Mouse (Mus musculus): ENCODE results near the gene Smagp.

Gene Smagp

DNA sequence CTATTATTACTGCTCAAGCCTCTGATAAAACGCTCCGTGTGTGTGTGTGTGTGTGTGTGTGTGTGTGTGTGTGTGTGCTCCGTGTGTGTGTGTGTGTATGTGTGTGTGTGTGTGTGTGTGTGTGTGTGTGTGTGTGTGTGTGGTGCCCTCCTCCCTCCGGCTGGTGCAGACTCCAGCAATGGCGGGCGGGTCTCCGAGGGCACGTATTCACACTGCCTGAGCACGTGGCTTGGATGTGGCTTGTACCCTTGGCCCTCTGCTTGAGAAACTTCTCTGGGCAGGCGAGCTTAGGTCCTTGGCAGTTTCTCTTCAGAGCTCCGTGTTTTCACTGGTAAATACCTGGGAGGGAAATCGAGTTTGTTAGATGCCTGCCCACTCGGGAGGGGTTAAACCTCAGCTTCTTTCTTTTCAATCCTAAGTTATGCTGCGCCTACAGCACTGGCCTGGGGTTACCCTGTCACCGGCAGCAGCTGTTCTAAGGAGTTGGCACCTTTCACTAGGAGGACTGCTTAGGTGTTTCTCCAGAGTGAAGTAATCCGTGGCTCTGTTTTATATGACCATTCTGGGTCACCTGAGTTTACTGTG is 4.6 kb upstream of the Smagp start:
- no peak for TF ChIP-seq GATA4 (IDR thresholded peaks at IDR 0.05; ENCODE audit: insufficient replicate concordance, low read length)

DNA sequence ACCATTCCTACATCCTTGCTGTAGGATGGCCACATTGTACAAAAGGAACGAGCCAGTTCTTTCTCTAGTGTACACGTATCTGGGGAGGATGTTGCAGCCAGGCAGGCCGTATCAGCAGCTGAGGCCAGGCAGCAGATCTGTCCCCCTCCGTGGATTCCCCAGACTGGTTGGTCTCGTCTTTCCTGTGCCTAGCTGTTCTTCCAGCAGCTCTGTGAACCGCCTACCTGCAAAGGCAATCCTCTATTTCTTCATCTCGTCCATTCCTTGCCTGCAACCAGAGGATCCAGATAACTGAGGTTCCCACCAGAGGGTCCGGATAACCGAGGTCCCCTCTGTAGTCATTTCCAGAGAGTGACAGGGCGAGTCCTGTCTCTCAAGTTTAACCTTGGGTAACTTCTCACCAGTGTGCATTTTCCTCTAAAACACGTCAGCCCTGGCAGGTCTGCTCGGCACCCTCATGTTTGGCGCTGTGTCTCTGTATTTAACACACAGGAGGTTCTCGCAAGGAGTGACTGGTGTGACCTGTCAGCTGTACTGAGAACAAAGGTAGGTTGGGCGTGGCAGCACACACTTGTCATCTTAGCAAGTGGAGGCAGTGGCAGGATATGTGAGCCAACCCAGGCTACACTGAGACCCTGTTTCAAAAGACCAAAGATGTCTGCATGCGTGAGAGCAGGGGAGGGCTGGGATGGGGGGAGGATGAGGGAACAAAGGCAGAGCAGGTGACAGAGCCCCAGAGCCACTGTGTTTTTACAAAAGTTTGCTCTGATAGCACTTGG is 3.4 kb upstream of the Smagp start:
- no peak for TF ChIP-seq GATA4 (IDR thresholded peaks at IDR 0.05; ENCODE audit: insufficient replicate concordance, low read length)

DNA sequence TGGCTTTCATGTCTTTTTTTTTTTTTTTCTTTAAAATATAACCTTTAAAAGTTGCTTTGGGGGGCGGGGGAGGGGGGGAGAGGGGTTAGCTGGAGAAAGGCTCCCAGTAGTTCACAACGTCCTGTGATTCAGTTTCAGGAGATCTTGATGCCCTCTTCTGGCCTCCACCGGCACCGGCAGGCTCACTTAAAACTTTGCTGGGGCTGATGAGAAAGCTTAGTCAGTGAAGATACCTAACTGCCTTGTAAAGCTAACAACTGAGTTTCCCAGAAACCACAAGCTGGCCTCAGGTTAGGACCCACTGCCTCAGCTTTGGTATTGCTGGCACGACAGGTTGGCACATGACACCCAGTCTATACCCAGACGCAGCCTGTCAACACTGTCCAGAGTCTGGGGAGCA is 921 bp upstream of the Smagp start:
- no peak for TF ChIP-seq GATA4 (IDR thresholded peaks at IDR 0.05; ENCODE audit: insufficient replicate concordance, low read length)

DNA sequence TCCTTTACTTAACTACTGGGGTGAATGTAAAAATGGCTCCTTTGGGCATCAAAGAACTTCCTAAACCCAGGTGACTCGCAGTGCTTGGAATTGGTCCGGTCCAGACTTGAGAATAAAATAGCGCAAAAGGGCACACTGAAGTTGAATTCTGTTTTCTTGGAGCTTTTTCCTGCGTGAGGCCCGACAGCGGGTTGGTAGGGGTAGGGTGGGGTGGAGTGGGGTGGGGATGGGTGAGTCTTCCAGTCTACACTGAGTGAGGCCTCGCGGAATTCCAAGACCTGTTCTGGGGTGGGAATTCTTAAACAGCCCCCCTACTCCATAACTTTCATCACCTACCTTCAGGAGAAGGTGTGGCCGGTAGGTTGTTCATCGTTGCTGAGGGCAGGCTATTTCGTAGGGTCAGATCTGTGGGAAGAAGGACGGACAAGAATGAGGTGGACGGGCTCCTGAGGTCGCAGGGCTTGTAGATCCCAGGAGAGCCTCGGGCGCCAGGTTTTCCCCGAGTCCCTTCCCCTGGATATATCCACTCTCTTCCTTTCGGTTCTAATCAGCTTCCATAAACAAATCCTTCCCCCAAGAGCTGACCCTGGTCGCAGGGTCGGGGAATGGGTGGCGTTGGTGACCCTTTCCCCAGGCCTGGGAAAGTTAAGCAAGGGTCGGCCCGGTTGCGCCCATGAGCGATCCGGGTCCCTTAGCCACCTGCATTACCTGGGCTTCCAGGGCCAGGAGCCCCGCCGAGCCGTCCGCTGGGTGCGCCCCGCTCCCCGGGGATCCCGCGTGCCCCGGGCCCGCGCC is 692 bp downstream of the Smagp start:
- TF ChIP-seq GATA4 (IDR thresholded peaks at IDR 0.05; ENCODE audit: insufficient replicate concordance, low read length): no peak

DNA sequence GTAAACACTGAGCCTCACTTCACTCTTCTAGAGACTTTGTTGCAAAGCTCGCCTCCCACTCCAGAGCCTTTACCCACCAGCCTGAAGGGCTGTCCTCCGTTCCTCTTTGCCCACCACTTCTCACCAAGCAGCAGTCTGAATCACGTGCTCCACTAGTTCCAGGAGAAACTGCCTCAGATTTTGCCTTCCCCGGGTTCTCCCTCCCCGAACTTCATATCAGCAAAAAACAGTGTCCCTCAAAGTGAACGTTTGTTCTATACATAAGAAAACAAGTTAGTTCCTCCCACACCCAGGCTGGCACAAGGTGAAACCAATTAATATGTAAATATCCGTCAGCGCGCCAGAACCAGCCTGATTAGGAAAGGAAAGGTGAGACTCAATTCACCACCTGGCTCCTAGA is 1.5 kb downstream of the Smagp start:
- no peak for TF ChIP-seq GATA4 (IDR thresholded peaks at IDR 0.05; ENCODE audit: insufficient replicate concordance, low read length)

DNA sequence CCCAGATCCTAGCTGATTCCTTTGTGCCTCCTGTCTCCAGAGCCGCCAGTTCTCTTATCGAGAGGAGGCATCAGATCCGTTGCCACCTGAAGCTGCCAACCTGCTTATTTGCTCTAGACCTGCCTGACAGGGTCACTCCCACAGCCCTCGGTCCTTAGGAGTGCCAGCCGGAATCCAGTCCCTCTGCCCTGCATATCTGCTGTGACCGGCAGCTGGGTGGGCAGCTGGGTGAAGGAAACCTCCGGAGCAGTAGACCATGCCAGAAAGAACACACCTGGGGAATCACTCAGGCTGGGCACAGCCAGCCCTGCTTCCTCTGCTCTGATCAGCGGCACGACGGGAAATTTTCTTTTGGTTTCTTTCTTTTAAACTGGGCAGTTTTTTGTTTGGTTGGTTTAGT is 3.4 kb downstream of the Smagp start:
- no peak for TF ChIP-seq GATA4 (IDR thresholded peaks at IDR 0.05; ENCODE audit: insufficient replicate concordance, low read length)

DNA sequence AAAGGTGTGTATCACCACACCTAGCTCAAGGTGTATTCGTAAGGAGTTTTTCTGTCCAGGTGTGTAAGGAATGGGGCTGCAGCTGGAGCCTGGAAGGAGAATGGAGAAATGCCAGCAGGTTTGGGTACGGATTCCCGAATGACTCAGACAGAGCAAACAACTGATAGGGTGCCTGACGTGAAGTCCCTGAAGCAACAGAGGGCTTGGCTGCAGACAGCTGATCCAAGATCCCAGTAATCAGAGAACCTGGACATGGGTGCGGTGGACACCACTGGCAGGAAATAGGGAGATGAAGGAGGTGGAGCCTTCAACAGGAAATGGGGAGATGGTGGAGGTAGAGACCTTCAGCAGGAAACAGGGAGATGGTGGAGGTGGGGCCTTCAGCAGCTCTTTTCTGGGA is 4.4 kb downstream of the Smagp start:
- no peak for TF ChIP-seq GATA4 (IDR thresholded peaks at IDR 0.05; ENCODE audit: insufficient replicate concordance, low read length)

DNA sequence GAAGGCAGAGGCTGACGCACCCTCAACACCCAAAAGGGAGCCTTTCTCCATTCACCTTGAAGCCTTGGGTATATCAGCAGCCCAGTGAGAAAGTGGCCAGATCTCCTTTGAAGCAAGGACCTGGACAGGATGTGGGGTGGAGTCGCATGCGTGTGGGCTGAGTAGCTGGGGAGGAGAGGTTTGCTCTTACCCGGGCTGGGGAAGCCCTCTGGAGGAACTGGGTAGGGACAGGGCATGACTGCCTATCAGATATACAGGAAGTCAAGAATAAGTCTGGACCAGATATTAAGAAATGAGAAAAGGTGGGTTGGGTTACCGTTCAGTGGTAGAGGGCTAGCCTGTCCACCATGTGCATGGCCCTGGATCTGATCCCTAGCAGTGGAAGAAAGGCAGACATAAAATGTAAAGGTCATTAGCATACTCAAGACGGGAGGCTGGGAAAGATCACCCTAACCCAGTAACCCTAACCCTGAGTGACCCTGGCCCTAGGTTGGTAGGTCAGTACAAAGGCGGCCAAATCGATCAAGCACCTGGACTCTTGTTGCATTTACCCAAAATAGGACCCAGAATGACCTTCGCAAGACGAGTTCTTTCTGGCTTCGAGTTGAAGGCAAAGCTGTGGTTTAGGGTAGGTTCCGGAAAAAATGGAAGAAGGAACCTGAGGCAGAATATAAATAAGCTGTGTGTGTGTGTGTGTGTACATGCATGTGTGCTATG is 5.1 kb downstream of the Smagp start:
- TF ChIP-seq GATA4 (IDR thresholded peaks at IDR 0.05; ENCODE audit: insufficient replicate concordance, low read length): no peak

DNA sequence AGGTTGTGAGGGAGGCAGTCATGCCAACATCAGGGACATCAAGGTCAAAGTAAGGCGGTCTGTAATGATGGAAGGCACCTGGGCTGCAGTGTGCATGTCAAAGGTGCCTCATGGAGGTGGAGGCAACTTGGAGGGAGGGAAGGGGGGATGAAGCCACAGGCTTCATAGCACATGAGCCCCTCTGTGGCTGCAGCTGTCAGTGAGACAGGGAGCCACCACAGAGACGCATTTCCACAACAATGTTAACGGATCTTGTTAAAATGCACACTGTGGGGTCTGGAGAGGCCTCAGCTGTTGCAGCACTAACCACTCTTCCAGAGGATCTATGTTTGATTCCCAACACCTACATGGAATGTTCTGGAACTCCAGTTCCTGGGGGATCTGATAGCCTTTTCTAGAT is 6.6 kb downstream of the Smagp start:
- TF ChIP-seq GATA4 (IDR thresholded peaks at IDR 0.05; ENCODE audit: insufficient replicate concordance, low read length): no peak

DNA sequence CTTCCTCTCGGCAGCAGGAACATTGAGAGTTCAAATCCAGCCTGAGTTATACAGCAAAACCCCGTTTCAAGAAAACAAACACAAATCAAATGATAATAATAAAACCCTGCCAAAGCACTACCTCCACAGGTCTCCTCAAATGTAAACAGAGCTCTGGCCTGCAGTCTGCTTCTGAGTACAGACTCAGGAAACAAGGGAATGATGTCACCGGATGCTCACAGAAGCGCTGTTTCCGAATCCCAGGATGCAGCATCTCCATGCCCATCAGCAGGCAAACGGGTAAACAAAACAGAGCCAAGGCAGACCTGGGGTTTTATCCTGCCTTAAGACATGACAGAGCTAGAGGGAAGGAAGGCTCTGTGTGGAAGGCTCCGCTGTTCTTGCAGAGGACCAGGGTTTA is 7.9 kb downstream of the Smagp start:
- TF ChIP-seq GATA4 (IDR thresholded peaks at IDR 0.05; ENCODE audit: insufficient replicate concordance, low read length): no peak

DNA sequence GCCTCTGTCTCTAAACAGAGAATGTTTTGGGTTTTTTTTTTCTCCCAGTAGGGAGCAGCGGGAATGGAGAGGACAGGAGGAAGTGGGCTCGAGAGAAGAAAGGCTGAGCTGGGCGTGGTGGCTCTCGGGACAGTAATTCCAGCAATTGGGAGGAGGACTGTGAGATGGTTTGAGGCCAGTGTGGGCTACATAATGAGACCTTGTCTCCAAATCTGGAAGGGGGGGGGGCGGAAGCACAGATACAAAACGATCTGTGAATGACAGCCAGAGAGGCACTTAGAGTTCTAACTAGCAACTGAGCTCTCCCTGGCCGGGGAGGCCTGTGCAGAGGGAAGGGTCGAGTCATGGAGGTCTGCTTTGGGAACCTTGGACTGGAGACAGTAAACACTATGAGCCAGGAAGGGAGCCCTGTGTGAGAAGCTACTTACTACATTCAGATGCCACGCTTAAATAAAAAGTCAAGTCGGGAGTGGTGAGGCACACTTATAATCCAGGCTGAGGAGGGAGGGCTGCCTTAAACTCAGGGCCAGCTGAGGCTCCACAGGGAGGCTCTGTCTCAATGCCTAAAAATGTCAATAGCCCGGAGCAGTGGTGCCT is 8.9 kb downstream of the Smagp start:
- TF ChIP-seq GATA4 (IDR thresholded peaks at IDR 0.05; ENCODE audit: insufficient replicate concordance, low read length): no peak

DNA sequence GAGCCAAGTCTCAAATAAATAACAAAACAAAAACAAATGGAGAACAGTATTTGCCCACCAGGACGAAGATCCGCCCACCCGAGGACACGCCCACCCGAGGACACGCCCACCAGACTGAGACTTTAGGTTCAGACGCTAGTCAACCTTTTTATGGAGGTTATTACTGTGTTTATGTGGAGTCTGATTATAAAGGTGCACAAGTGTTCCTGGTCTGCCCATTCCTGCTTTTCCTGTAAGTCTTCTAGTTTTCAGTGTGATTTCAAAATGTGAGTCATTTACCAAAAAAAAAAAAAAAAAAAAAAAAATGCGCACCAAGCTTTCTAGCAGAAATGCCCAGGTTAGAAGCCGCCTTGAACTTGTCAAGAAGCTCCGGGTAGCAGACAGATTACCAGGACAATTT is 9.5 kb downstream of the Smagp start:
- no peak for TF ChIP-seq GATA4 (IDR thresholded peaks at IDR 0.05; ENCODE audit: insufficient replicate concordance, low read length)

DNA sequence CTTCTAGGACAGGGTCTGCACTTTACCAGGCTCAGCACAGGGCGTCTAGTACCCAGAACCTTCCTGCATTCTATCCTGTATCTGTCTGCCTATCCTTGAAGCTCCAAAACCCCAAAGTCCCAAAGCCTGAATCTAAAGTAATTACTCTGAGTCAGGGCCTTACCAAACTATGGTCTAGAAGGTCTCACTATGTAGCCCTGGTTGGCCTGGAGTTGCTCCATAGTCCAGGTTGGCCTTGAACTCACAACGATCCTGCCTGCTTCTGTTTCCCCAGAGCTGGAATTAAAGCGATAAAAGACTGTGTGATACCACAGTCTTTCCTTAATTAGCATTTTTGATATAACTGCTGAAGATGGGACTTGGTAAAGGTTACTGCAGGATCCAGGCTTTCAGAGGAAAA is 12.3 kb downstream of the Smagp start:
- TF ChIP-seq GATA4 (IDR thresholded peaks at IDR 0.05; ENCODE audit: insufficient replicate concordance, low read length): no peak

DNA sequence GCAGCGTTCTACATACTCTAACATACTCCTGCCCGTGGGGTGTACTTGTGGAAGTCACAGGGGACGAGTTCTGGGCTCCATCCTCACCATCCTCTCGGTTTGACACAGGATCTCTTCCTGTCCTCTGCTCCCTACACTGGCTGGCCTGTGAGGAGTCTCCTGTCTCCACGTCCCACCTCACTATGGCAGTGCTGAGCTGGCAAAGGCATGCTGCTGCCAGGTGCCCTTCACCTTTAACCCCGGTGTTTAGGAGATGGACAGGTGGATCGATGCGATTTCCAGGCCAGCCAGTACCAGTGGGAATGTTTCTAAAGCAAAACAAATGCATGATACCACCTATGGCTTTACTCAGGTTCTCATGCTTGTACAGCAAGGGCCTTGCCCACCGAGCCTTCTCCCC is 13.0 kb downstream of the Smagp start:
- TF ChIP-seq GATA4 (IDR thresholded peaks at IDR 0.05; ENCODE audit: insufficient replicate concordance, low read length): no peak

DNA sequence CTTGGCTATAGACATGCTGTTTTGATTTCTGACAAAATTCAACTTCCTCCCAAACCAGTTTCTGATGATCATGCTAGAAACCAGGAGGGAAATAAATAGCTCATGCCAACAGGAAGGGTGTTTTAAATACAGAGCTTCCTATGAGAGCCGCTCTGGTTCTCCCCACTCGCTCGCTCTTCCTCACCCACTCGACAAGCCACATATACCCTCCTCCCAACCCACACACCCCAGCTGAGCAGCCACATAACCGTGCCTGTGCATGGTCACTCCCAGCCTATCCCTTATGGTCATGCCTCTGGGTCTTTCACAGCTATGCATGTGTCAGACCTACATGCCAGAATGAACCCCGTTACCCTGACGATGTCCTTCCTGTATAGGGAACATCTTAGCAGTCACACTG is 14.6 kb downstream of the Smagp start:
- no peak for TF ChIP-seq GATA4 (IDR thresholded peaks at IDR 0.05; ENCODE audit: insufficient replicate concordance, low read length)
